ENCODE assay signal across 27 mouse cellular contexts in the genomic region with DNA sequence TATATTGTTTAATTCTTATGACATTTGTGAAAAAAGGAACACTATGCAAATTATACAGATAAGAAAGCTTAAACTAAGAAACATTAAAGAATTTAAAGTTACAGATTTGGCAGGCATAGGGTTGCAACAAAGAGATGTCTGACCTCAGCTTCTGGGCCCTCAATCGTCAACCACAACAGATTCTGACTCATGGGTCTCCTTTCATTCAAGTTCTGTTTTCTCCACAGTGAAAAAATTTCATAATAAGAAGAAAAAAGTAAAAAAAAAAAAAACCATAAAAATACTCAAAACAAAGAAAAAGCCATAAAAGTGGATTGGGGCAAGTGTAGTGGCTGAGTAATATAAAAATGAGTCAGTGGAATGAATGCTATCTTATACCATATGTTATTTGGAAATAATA. TPM values are rescaled to one million over a fixed set of nuclear protein-coding genes. Genes with fewer than 3 reads are reported as not detected.
"Had no signal": no experiment of that assay in that cellular context is flagged by ENCODE, and none has a peak within 500 bp of the region (broad histone marks: within the 10 kb centered on the region; RNA-seq: fewer than 3 reads in every experiment).

No protein-coding gene starts in this region.

- H3K9ac ChIP-seq: lung, embryonic 14.5 days; midbrain, embryonic 13.5 days; midbrain, embryonic 15.5 days; neural tube, embryonic 13.5 days; neural tube, embryonic 15.5 days had no signal

- H3K4me1 ChIP-seq: megakaryocyte, embryonic 14.5 days; midbrain, embryonic 13.5 days; midbrain, embryonic 15.5 days; neural tube, embryonic 13.5 days; neural tube, embryonic 15.5 days had no signal

- H3K4me2 ChIP-seq: lung, embryonic 14.5 days; midbrain, embryonic 11.5 days; midbrain, embryonic 13.5 days; midbrain, embryonic 15.5 days; neural tube, embryonic 13.5 days; neural tube, embryonic 15.5 days had no signal

- H3K27me3 ChIP-seq: megakaryocyte, embryonic 14.5 days; midbrain, embryonic 13.5 days; midbrain, embryonic 15.5 days; neural tube, embryonic 13.5 days; neural tube, embryonic 15.5 days had no signal

- H3K27ac ChIP-seq: macrophage; midbrain, embryonic 13.5 days; midbrain, embryonic 15.5 days; neural tube, embryonic 13.5 days; neural tube, embryonic 15.5 days had no signal

- H3K36me3 ChIP-seq: midbrain, embryonic 13.5 days; midbrain, embryonic 15.5 days; neural tube, embryonic 13.5 days; neural tube, embryonic 15.5 days had no signal

- ATAC-seq: midbrain, embryonic 13.5 days; midbrain, embryonic 15.5 days had no signal

- H3K4me3 ChIP-seq: megakaryocyte, embryonic 14.5 days; midbrain, embryonic 13.5 days; midbrain, embryonic 15.5 days; neural tube, embryonic 13.5 days; neural tube, embryonic 15.5 days had no signal

- H3K9me3 ChIP-seq: megakaryocyte, embryonic 14.5 days; midbrain, embryonic 13.5 days; midbrain, embryonic 15.5 days; neural tube, embryonic 13.5 days; neural tube, embryonic 15.5 days had no signal

- DNase-seq: lung, adult 18-20 months; lung, embryonic 14.5 days; lung, postnatal 10 days; retina, postnatal 1 day; right cerebral cortex, adult 18-20 months; right cerebral cortex, postnatal 25 days; right cerebral cortex, postnatal 4 days; spleen, adult 18-20 months; thymus, adult 18-20 months; thymus, postnatal 36 days had no signal

RNA-seq across cellular contexts. Expression of a gene that starts 36.6 kb away (rescaled TPM):
- total RNA-seq: megakaryocyte progenitor cell, adult 5-6 weeks; midbrain, postnatal 0 days; monocyte, adult 5-6 weeks had no signal
- polyA plus RNA-seq: liver, embryonic 16.5 days; lung, embryonic 14.5 days; lung, embryonic 16.5 days; macrophage; midbrain, embryonic 11.5 days; midbrain, embryonic 13.5 days; midbrain, embryonic 15.5 days; midbrain, postnatal 0 days; neural tube, embryonic 11.5 days; neural tube, embryonic 13.5 days; neural tube, embryonic 15.5 days; small intestine, adult 2 months; stomach, embryonic 14.5 days; stomach, embryonic 16.5 days; thymus, postnatal 0 days had no signal

RNA-seq across cellular contexts. Expression of a gene that starts 39.4 kb away (rescaled TPM):
- total RNA-seq: megakaryocyte progenitor cell, adult 5-6 weeks; midbrain, postnatal 0 days; monocyte, adult 5-6 weeks had no signal
- polyA plus RNA-seq: liver, embryonic 16.5 days; lung, embryonic 14.5 days; lung, embryonic 16.5 days; macrophage; midbrain, embryonic 11.5 days; midbrain, embryonic 13.5 days; midbrain, embryonic 15.5 days; midbrain, postnatal 0 days; neural tube, embryonic 11.5 days; neural tube, embryonic 13.5 days; neural tube, embryonic 15.5 days; small intestine, adult 2 months; stomach, embryonic 14.5 days; stomach, embryonic 16.5 days; thymus, postnatal 0 days had no signal
